Mouse (Mus musculus): ENCODE data around the gene Gpx3. TPM values are rescaled to one million over a fixed set of nuclear protein-coding genes. Genes with fewer than 3 reads are reported as not detected.
A peak's percentile ranks its signal among the peaks of the same experiment; 100 is the strongest.
"Not testable (repeated sequence)": the region's sequence is repeated elsewhere in the genome, so short reads cannot be mapped to it uniquely, and the experiment has no call there.

Gene Gpx3
- polyA plus RNA-seq, 1 experiment from 2014 or later: 511 TPM

- Histone ChIP-seq H3K27me3 (replicated peaks; ENCODE audit: control insufficient read depth, insufficient read depth, low read length) (no peaks in the 10 kb centered on the region), H3K9ac (ENCODE audit: low read depth, low read length) (peak overlapping the region; percentile 31; the same call in 1 of the 2 replicates), H3K36me3 (ENCODE audit: control insufficient read depth, insufficient read depth, low read length) (no peaks in the 10 kb centered on the region), H3K4me1 (ENCODE audit: control insufficient read depth, insufficient read depth, low read length) (peaks cover 15% of the 10 kb centered on the region), H3K9me3 (ENCODE audit: control insufficient read depth, low read length) (no peaks in the 10 kb centered on the region), H3K4me3 (ENCODE audit: low read length) (no peak overlapping the region), H3K27ac (ENCODE audit: low read length) (peak overlapping the region; percentile 86), H3K4me2 (ENCODE audit: low read depth, low read length) (no peak overlapping the region)
- WGBS: 63% methylated on average over 3 of the region's 3 CpGs
- ATAC-seq: peak; percentile 88
Observed at GRCm38 (mm10) chr11:54944702-54945101, 42.4 kb downstream of the Gpx3 start.

GRCm38 (mm10) chr11:54949717-54950116, 47.5 kb downstream of the Gpx3 start:
- Histone ChIP-seq H3K27ac (ENCODE audit: low read length) (no peak overlapping the region), H3K4me1 (ENCODE audit: control insufficient read depth, insufficient read depth, low read length) (peaks cover 17% of the 10 kb centered on the region), H3K9ac (ENCODE audit: low read depth, low read length) (no peak overlapping the region), H3K4me2 (ENCODE audit: low read depth, low read length) (no peak overlapping the region), H3K27me3 (replicated peaks; ENCODE audit: control insufficient read depth, insufficient read depth, low read length) (no peaks in the 10 kb centered on the region), H3K4me3 (ENCODE audit: low read length) (no peak overlapping the region), H3K36me3 (ENCODE audit: control insufficient read depth, insufficient read depth, low read length) (0 out of 2 replicates have a peak, but pooled peaks cover 3% of the 10 kb centered on the region), H3K9me3 (ENCODE audit: control insufficient read depth, low read length) (no peaks in the 10 kb centered on the region)
- 53% methylated on average over 1 of the region's 1 CpGs for WGBS
- ATAC-seq: no peak

- Histone ChIP-seq H3K9ac (ENCODE audit: low read depth, low read length) (no peak overlapping the region), H3K4me3 (ENCODE audit: low read length) (no peak overlapping the region), H3K27me3 (replicated peaks; ENCODE audit: control insufficient read depth, insufficient read depth, low read length) (no peaks in the 10 kb centered on the region), H3K9me3 (ENCODE audit: control insufficient read depth, low read length) (no peaks in the 10 kb centered on the region), H3K4me1 (ENCODE audit: control insufficient read depth, insufficient read depth, low read length) (peaks cover 22% of the 10 kb centered on the region), H3K4me2 (ENCODE audit: low read depth, low read length) (no peak overlapping the region), H3K36me3 (ENCODE audit: control insufficient read depth, insufficient read depth, low read length) (0 out of 2 replicates have a peak, but pooled peaks cover 3% of the 10 kb centered on the region), H3K27ac (ENCODE audit: low read length) (no peak overlapping the region)
- 83% methylated on average over 6 of the region's 6 CpGs for WGBS
- ATAC-seq: no peak
Observed at GRCm38 (mm10) chr11:54950684-54951083, 48.4 kb downstream of the Gpx3 start.

- Histone ChIP-seq H3K27ac (ENCODE audit: low read length) (no peak overlapping the region), H3K27me3 (replicated peaks; ENCODE audit: control insufficient read depth, insufficient read depth, low read length) (no peaks in the 10 kb centered on the region), H3K4me3 (ENCODE audit: low read length) (no peak overlapping the region), H3K9me3 (ENCODE audit: control insufficient read depth, low read length) (no peaks in the 10 kb centered on the region), H3K4me2 (ENCODE audit: low read depth, low read length) (no peak overlapping the region), H3K9ac (ENCODE audit: low read depth, low read length) (no peak overlapping the region), H3K36me3 (ENCODE audit: control insufficient read depth, insufficient read depth, low read length) (0 out of 2 replicates have a peak, but pooled peaks cover 3% of the 10 kb centered on the region), H3K4me1 (ENCODE audit: control insufficient read depth, insufficient read depth, low read length) (peaks cover 25% of the 10 kb centered on the region)
- 62% methylated on average over 6 of the region's 6 CpGs for WGBS
- ATAC-seq: no peak
Observed at GRCm38 (mm10) chr11:54952651-54953050, 50.4 kb downstream of the Gpx3 start.

- no peak overlapping the region for H3K27ac ChIP-seq (ENCODE audit: low read length)
- no peak overlapping the region for H3K9ac ChIP-seq (ENCODE audit: low read depth, low read length)
- no peak overlapping the region for H3K4me3 ChIP-seq (ENCODE audit: low read length)
- H3K9me3 ChIP-seq (ENCODE audit: control insufficient read depth, low read length): no peaks in the 10 kb centered on the region
- no peak for ATAC-seq
- H3K27me3 ChIP-seq (replicated peaks; ENCODE audit: control insufficient read depth, insufficient read depth, low read length): no peaks in the 10 kb centered on the region
- 0 out of 2 replicates have a peak, but pooled peaks cover 3% of the 10 kb centered on the region for H3K36me3 ChIP-seq (ENCODE audit: control insufficient read depth, insufficient read depth, low read length)
- 50% methylated on average over 9 of the region's 9 CpGs for WGBS
- no peak overlapping the region; the same call in 1 of the 2 replicates for H3K4me2 ChIP-seq (ENCODE audit: low read depth, low read length)
- H3K4me1 ChIP-seq (ENCODE audit: control insufficient read depth, insufficient read depth, low read length): peaks cover 32% of the 10 kb centered on the region
Observed at GRCm38 (mm10) chr11:54953993-54954446, 51.8 kb downstream of the Gpx3 start.

- Histone ChIP-seq H3K4me1 (ENCODE audit: control insufficient read depth, insufficient read depth, low read length) (peaks cover 32% of the 10 kb centered on the region), H3K9me3 (ENCODE audit: control insufficient read depth, low read length) (no peaks in the 10 kb centered on the region), H3K27ac (ENCODE audit: low read length) (no peak overlapping the region), H3K9ac (ENCODE audit: low read depth, low read length) (no peak overlapping the region), H3K4me3 (ENCODE audit: low read length) (0 out of 2 replicates have a peak overlapping the region, but pooled peaks have one; percentile 81), H3K27me3 (replicated peaks; ENCODE audit: control insufficient read depth, insufficient read depth, low read length) (no peaks in the 10 kb centered on the region), H3K36me3 (ENCODE audit: control insufficient read depth, insufficient read depth, low read length) (0 out of 2 replicates have a peak, but pooled peaks cover 3% of the 10 kb centered on the region), H3K4me2 (ENCODE audit: low read depth, low read length) (peak overlapping the region; percentile 59)
- no peak for ATAC-seq
- 83% methylated on average over 8 of the region's 8 CpGs for WGBS
Observed at GRCm38 (mm10) chr11:54954716-54955115, 52.5 kb downstream of the Gpx3 start.

GRCm38 (mm10) chr11:54955400-54955734, 53.1 kb downstream of the Gpx3 start:
- not testable (repeated sequence) for H3K27me3 ChIP-seq (replicated peaks; ENCODE audit: control insufficient read depth, insufficient read depth, low read length); H3K36me3 ChIP-seq (ENCODE audit: control insufficient read depth, insufficient read depth, low read length); H3K9me3 ChIP-seq (ENCODE audit: control insufficient read depth, low read length); ATAC-seq
- 38% methylated on average over 10 of the region's 10 CpGs for WGBS
- peaks cover 32% of the 10 kb centered on the region for H3K4me1 ChIP-seq (ENCODE audit: control insufficient read depth, insufficient read depth, low read length)
- H3K4me3 ChIP-seq (ENCODE audit: low read length): peak overlapping the region; percentile 81
- peak overlapping the region; percentile 88 for H3K9ac ChIP-seq (ENCODE audit: low read depth, low read length)
- H3K4me2 ChIP-seq (ENCODE audit: low read depth, low read length): peak overlapping the region; percentile 59
- H3K27ac ChIP-seq (ENCODE audit: low read length): peak overlapping the region; percentile 91

- H3K4me1 ChIP-seq (ENCODE audit: control insufficient read depth, insufficient read depth, low read length): peaks cover 32% of the 10 kb centered on the region
- H3K36me3 ChIP-seq (ENCODE audit: control insufficient read depth, insufficient read depth, low read length): 0 out of 2 replicates have a peak, but pooled peaks cover 3% of the 10 kb centered on the region
- WGBS: under 1% methylated on average over 59 of the region's 59 CpGs
- peak overlapping the region; percentile 88 for H3K9ac ChIP-seq (ENCODE audit: low read depth, low read length)
- no peaks in the 10 kb centered on the region for H3K27me3 ChIP-seq (replicated peaks; ENCODE audit: control insufficient read depth, insufficient read depth, low read length)
- peak; percentile 94 for ATAC-seq
- peak overlapping the region; percentile 71 for H3K4me2 ChIP-seq (ENCODE audit: low read depth, low read length)
- no peaks in the 10 kb centered on the region for H3K9me3 ChIP-seq (ENCODE audit: control insufficient read depth, low read length)
- peak overlapping the region; percentile 81 for H3K4me3 ChIP-seq (ENCODE audit: low read length)
- H3K27ac ChIP-seq (ENCODE audit: low read length): peak overlapping the region; percentile 91
Observed at GRCm38 (mm10) chr11:54955735-54956480, 53.7 kb downstream of the Gpx3 start.

- peaks cover 42% of the 10 kb centered on the region for H3K4me1 ChIP-seq (ENCODE audit: control insufficient read depth, insufficient read depth, low read length)
- no peak for ATAC-seq
Observed at GRCm38 (mm10) chr11:54956912-54957311, 54.7 kb downstream of the Gpx3 start.

More at GRCm38 (mm10) chr11:54956912-54957311, 54.7 kb downstream of the Gpx3 start:
- Histone ChIP-seq H3K9me3 (ENCODE audit: control insufficient read depth, low read length) (no peaks in the 10 kb centered on the region), H3K9ac (ENCODE audit: low read depth, low read length) (no peak overlapping the region), H3K27me3 (replicated peaks; ENCODE audit: control insufficient read depth, insufficient read depth, low read length) (no peaks in the 10 kb centered on the region), H3K4me3 (ENCODE audit: low read length) (no peak overlapping the region), H3K4me2 (ENCODE audit: low read depth, low read length) (no peak overlapping the region), H3K36me3 (ENCODE audit: control insufficient read depth, insufficient read depth, low read length) (0 out of 2 replicates have a peak, but pooled peaks cover 2% of the 10 kb centered on the region), H3K27ac (ENCODE audit: low read length) (no peak overlapping the region)
- WGBS: 66% methylated on average over 7 of the region's 7 CpGs
